Mouse (Mus musculus) CH12.LX (cell line): ENCODE measurements at regions not wholly inside any gene's neighbourhood (a gene's known extent, or its start where the extent isn't known, plus 50 kb on each side); places are given as distances from the start of the nearest gene placed in this dataset.

Source experiments
- CTCF ChIP-seq, 2 experiments: IDR thresholded peaks in 1 of 2; conservative IDR thresholded peaks in 1 of 2; 2 replicates each; pipeline ENCODE4 v1.5.1; 2011 to 2012; ENCODE audit warnings: low read depth in 2 of 2, low read length in 2 of 2, improper control_type of control experiment in 1 of 2, inconsistent platforms in 1 of 2, mild to moderate bottlenecking in 1 of 2, moderate library complexity in 1 of 2
- JUN ChIP-seq: IDR thresholded peaks from 2 replicates; pipeline ENCODE4 v1.6.1; 2011; ENCODE audit warnings: low read depth, mild to moderate bottlenecking, low read length, improper control_type of control experiment, moderate library complexity; ENCODE audit not compliant: insufficient read depth
- USF2 ChIP-seq: conservative IDR thresholded peaks from 2 replicates; pipeline ENCODE4 v1.6.1; 2011; ENCODE audit warnings: low read depth, low read length, improper control_type of control experiment

- TF ChIP-seq JUN (no peak), CTCF (conservative IDR thresholded peaks at IDR 0.05 in 1 of 2, IDR thresholded peaks at IDR 0.05 in 1 of 2; ENCODE audit: low read depth in 2 of 2, low read length in 2 of 2) (peak; percentile 45 to 83; a peak in 3 of 4 replicates), USF2 (no peak)
Observed at GRCm38 (mm10) chr10:62055408-62055807, 76.5 kb upstream of the Col13a1 start.
